Mouse (Mus musculus): ENCODE results near the gene Kalrn. TPM values are rescaled to one million over a fixed set of nuclear protein-coding genes. Genes with fewer than 3 reads are reported as not detected.

Kalrn gene
- polyA plus RNA-seq, 1 experiment from 2014 or later, result 16.6 TPM

GRCm38 (mm10) chr16:34546805-34547509, 26.4 kb downstream of the Kalrn start:
- no peak for DNase-seq (ENCODE audit: low spot score)
- no peaks in the 10 kb centered on the region for H3K27me3 ChIP-seq (ENCODE audit: insufficient read depth, poor library complexity, severe bottlenecking)
- H3K36me3 ChIP-seq, result peaks cover 18% of the 10 kb centered on the region
- peaks cover 41% of the 10 kb centered on the region for H3K4me1 ChIP-seq (replicated peaks)
- no peak overlapping the region for H3K4me3 ChIP-seq
- H3K27ac ChIP-seq, result peak overlapping the region; percentile 10
- peaks cover 5% of the 10 kb centered on the region; the same call in 1 of the 2 replicates for H3K9me3 ChIP-seq
- 71% methylated on average over 6 of the region's 6 CpGs for WGBS

- no peak overlapping the region for H3K4me3 ChIP-seq
- no peaks in the 10 kb centered on the region for H3K27me3 ChIP-seq (ENCODE audit: insufficient read depth, poor library complexity, severe bottlenecking)
- peaks cover 18% of the 10 kb centered on the region for H3K36me3 ChIP-seq
- H3K27ac ChIP-seq, result no peak overlapping the region
- DNase-seq (ENCODE audit: low spot score), result no peak
- peaks cover 5% of the 10 kb centered on the region; the same call in 1 of the 2 replicates for H3K9me3 ChIP-seq
- WGBS, result 83% methylated on average over 4 of the region's 4 CpGs
- peaks cover 43% of the 10 kb centered on the region for H3K4me1 ChIP-seq (replicated peaks)
Measured at GRCm38 (mm10) chr16:34543754-34544153, 29.6 kb downstream of the Kalrn start.

- Histone ChIP-seq H3K9me3 (peaks cover 5% of the 10 kb centered on the region; the same call in 1 of the 2 replicates), H3K4me1 (replicated peaks) (peaks cover 35% of the 10 kb centered on the region), H3K36me3 (peaks cover 18% of the 10 kb centered on the region), H3K4me3 (no peak overlapping the region), H3K27ac (no peak overlapping the region), H3K27me3 (ENCODE audit: insufficient read depth, poor library complexity, severe bottlenecking) (no peaks in the 10 kb centered on the region)
- 95% methylated on average over 2 of the region's 2 CpGs for WGBS
- DNase-seq (ENCODE audit: low spot score), result no peak
Measured at GRCm38 (mm10) chr16:34542341-34542740, 31.0 kb downstream of the Kalrn start.

GRCm38 (mm10) chr16:34538679-34539185, 34.6 kb downstream of the Kalrn start:
- WGBS, result 83% methylated on average over 5 of the region's 5 CpGs
- Histone ChIP-seq H3K27me3 (ENCODE audit: insufficient read depth, poor library complexity, severe bottlenecking) (no peaks in the 10 kb centered on the region), H3K36me3 (peaks cover 14% of the 10 kb centered on the region), H3K27ac (no peak overlapping the region), H3K4me3 (no peak overlapping the region), H3K9me3 (peaks cover 5% of the 10 kb centered on the region; the same call in 1 of the 2 replicates), H3K4me1 (replicated peaks) (peaks cover 42% of the 10 kb centered on the region)
- DNase-seq (ENCODE audit: low spot score), result no peak

- H3K27me3 ChIP-seq (ENCODE audit: insufficient read depth, poor library complexity, severe bottlenecking), result no peaks in the 10 kb centered on the region
- H3K9me3 ChIP-seq, result no peaks in the 10 kb centered on the region
- peaks cover 41% of the 10 kb centered on the region for H3K4me1 ChIP-seq (replicated peaks)
- H3K27ac ChIP-seq, result no peak overlapping the region
- no peaks in the 10 kb centered on the region for H3K36me3 ChIP-seq
- DNase-seq (ENCODE audit: low spot score), result no peak
- 88% methylated on average over 6 of the region's 6 CpGs for WGBS
- no peak overlapping the region for H3K4me3 ChIP-seq
Measured at GRCm38 (mm10) chr16:34536300-34536699, 37.0 kb downstream of the Kalrn start.

GRCm38 (mm10) chr16:34535135-34535534, 38.2 kb downstream of the Kalrn start:
- DNase-seq (ENCODE audit: low spot score), result no peak
- Histone ChIP-seq H3K4me1 (replicated peaks) (peaks cover 37% of the 10 kb centered on the region), H3K9me3 (no peaks in the 10 kb centered on the region), H3K27ac (peak overlapping the region; percentile 23; the same call in 1 of the 2 replicates), H3K36me3 (no peaks in the 10 kb centered on the region), H3K4me3 (no peak overlapping the region), H3K27me3 (ENCODE audit: insufficient read depth, poor library complexity, severe bottlenecking) (no peaks in the 10 kb centered on the region)
- 69% methylated on average over 7 of the region's 7 CpGs for WGBS

GRCm38 (mm10) chr16:34531506-34531905, 41.8 kb downstream of the Kalrn start:
- Histone ChIP-seq H3K4me1 (replicated peaks) (peaks cover 44% of the 10 kb centered on the region), H3K36me3 (no peaks in the 10 kb centered on the region), H3K27me3 (ENCODE audit: insufficient read depth, poor library complexity, severe bottlenecking) (no peaks in the 10 kb centered on the region), H3K9me3 (no peaks in the 10 kb centered on the region), H3K27ac (no peak overlapping the region), H3K4me3 (no peak overlapping the region)
- WGBS, result 8% methylated on average over 1 of the region's 1 CpGs
- peak; percentile 33 for DNase-seq (ENCODE audit: low spot score)

- no peak overlapping the region for H3K27ac ChIP-seq
- H3K27me3 ChIP-seq (ENCODE audit: insufficient read depth, poor library complexity, severe bottlenecking), result no peaks in the 10 kb centered on the region
- no peak for DNase-seq (ENCODE audit: low spot score)
- no peaks in the 10 kb centered on the region for H3K36me3 ChIP-seq
- H3K9me3 ChIP-seq, result no peaks in the 10 kb centered on the region
- H3K4me1 ChIP-seq (replicated peaks), result peaks cover 47% of the 10 kb centered on the region
- H3K4me3 ChIP-seq, result no peak overlapping the region
- WGBS, result 86% methylated on average over 5 of the region's 5 CpGs
Measured at GRCm38 (mm10) chr16:34530029-34530428, 43.3 kb downstream of the Kalrn start.

- WGBS, result 80% methylated on average over 5 of the region's 5 CpGs
- Histone ChIP-seq H3K36me3 (no peaks in the 10 kb centered on the region), H3K27me3 (ENCODE audit: insufficient read depth, poor library complexity, severe bottlenecking) (no peaks in the 10 kb centered on the region), H3K4me1 (replicated peaks) (peaks cover 34% of the 10 kb centered on the region), H3K4me3 (no peak overlapping the region), H3K27ac (no peak overlapping the region), H3K9me3 (no peaks in the 10 kb centered on the region)
- DNase-seq (ENCODE audit: low spot score), result no peak
Measured at GRCm38 (mm10) chr16:34528234-34528983, 44.9 kb downstream of the Kalrn start.

GRCm38 (mm10) chr16:34526378-34526777, 47.0 kb downstream of the Kalrn start:
- Histone ChIP-seq H3K27me3 (ENCODE audit: insufficient read depth, poor library complexity, severe bottlenecking) (no peaks in the 10 kb centered on the region), H3K27ac (no peak overlapping the region), H3K36me3 (no peaks in the 10 kb centered on the region), H3K4me1 (replicated peaks) (peaks cover 39% of the 10 kb centered on the region), H3K9me3 (no peaks in the 10 kb centered on the region), H3K4me3 (no peak overlapping the region)
- no peak for DNase-seq (ENCODE audit: low spot score)
- 76% methylated on average over 7 of the region's 7 CpGs for WGBS

GRCm38 (mm10) chr16:34525866-34526265, 47.5 kb downstream of the Kalrn start:
- no peak overlapping the region for H3K4me3 ChIP-seq
- H3K27ac ChIP-seq, result no peak overlapping the region
- no peaks in the 10 kb centered on the region for H3K36me3 ChIP-seq
- no peak for DNase-seq (ENCODE audit: low spot score)
- H3K9me3 ChIP-seq, result no peaks in the 10 kb centered on the region
- H3K27me3 ChIP-seq (ENCODE audit: insufficient read depth, poor library complexity, severe bottlenecking), result no peaks in the 10 kb centered on the region
- 81% methylated on average over 8 of the region's 8 CpGs for WGBS
- peaks cover 44% of the 10 kb centered on the region for H3K4me1 ChIP-seq (replicated peaks)

GRCm38 (mm10) chr16:34525205-34525604, 48.1 kb downstream of the Kalrn start:
- no peak overlapping the region for H3K27ac ChIP-seq
- H3K4me1 ChIP-seq (replicated peaks), result peaks cover 45% of the 10 kb centered on the region
- no peak for DNase-seq (ENCODE audit: low spot score)
- WGBS, result 71% methylated on average over 3 of the region's 3 CpGs
- no peak overlapping the region for H3K4me3 ChIP-seq
- no peaks in the 10 kb centered on the region for H3K36me3 ChIP-seq
- no peaks in the 10 kb centered on the region for H3K9me3 ChIP-seq
- H3K27me3 ChIP-seq (ENCODE audit: insufficient read depth, poor library complexity, severe bottlenecking), result no peaks in the 10 kb centered on the region

- H3K4me3 ChIP-seq, result no peak overlapping the region
- H3K27me3 ChIP-seq (ENCODE audit: insufficient read depth, poor library complexity, severe bottlenecking), result no peaks in the 10 kb centered on the region
- 32% methylated on average over 5 of the region's 5 CpGs for WGBS
- H3K36me3 ChIP-seq, result no peaks in the 10 kb centered on the region
- peaks cover 53% of the 10 kb centered on the region for H3K4me1 ChIP-seq (replicated peaks)
- no peaks in the 10 kb centered on the region for H3K9me3 ChIP-seq
- H3K27ac ChIP-seq, result no peak overlapping the region
- no peak for DNase-seq (ENCODE audit: low spot score)
Measured at GRCm38 (mm10) chr16:34521061-34521460, 52.3 kb downstream of the Kalrn start.
